Mouse (Mus musculus) kidney, embryonic 14.5 days (tissue): ENCODE results near the gene Swap70. TPM values are rescaled to one million over a fixed set of nuclear protein-coding genes. Genes with fewer than 3 reads are reported as not detected.

Source experiments
- ATAC-seq: fragments of 200-750 bp; cut with Nextera tagmentation; 2 replicates; pipeline ENCODE4 v1.8.0; 2017; ENCODE audit warnings: moderate number of reproducible peaks, mild to moderate bottlenecking, moderate TSS enrichment, moderate library complexity; ENCODE audit not compliant: low FRiP score, low TSS enrichment
- H3K27ac ChIP-seq: fragments of 300-500 bp; sonication (generic); 2 replicates; pipeline ENCODE4 v1.5.1; 2014; ENCODE audit warnings: low read depth, mild to moderate bottlenecking, low read length, moderate library complexity, mixed read lengths
- H3K27me3 ChIP-seq: fragments of 300-500 bp; sonication (generic); 2 replicates; pipeline ENCODE4 v1.6.1; 2014; ENCODE audit warnings: mild to moderate bottlenecking, low read length; ENCODE audit not compliant: control insufficient read depth, insufficient read depth
- H3K36me3 ChIP-seq: fragments of 300-500 bp; sonication (generic); 2 replicates; pipeline ENCODE4 v1.6.1; 2014; ENCODE audit warnings: low read length, mixed read lengths; ENCODE audit not compliant: control insufficient read depth, insufficient read depth
- H3K4me1 ChIP-seq: fragments of 300-500 bp; sonication (generic); 2 replicates; pipeline ENCODE4 v1.6.1; 2014; ENCODE audit warnings: low read length, mixed read lengths; ENCODE audit not compliant: control insufficient read depth, insufficient read depth
- H3K4me2 ChIP-seq: fragments of 300-500 bp; sonication (generic); replicated peaks from 2 replicates; pipeline ENCODE4 v1.6.1; 2014; ENCODE audit warnings: low read depth, mild to moderate bottlenecking, low read length
- H3K4me3 ChIP-seq: fragments of 300-500 bp; sonication (generic); 2 replicates; pipeline ENCODE4 v1.5.1; 2014; ENCODE audit warnings: mild to moderate bottlenecking, low read length
- H3K9ac ChIP-seq: fragments of 300-500 bp; sonication (generic); 2 replicates; pipeline ENCODE4 v1.6.1; 2014; ENCODE audit warnings: low read depth, mild to moderate bottlenecking, low read length, moderate library complexity
- H3K9me3 ChIP-seq: fragments of 300-500 bp; sonication (generic); 2 replicates; pipeline ENCODE4 v1.6.1; 2016; ENCODE audit warnings: low read length; ENCODE audit not compliant: control insufficient read depth
- WGBS: fragments of 180-500 bp; shearing (Covaris S2); extraction: QIAGEN DNeasy Blood & Tissue Kit; methylation state at CpG from one replicate; pipeline ENCODE4 v1.1.7; 2014; 5-methylcytosine and 5-hydroxymethylcytosine counted together
- polyA plus RNA-seq: library from polyadenylated mRNA; unstranded; fragments of >200 nt; fragmentation: Nextera tagmentation; extraction: Ambion mirVana; gene quantifications from 2 replicates; pipeline ENCODE4 v1.2.1, GENCODE M21; 2014

The Swap70 gene
- polyA plus RNA-seq, 1 experiment from 2014 or later: 30.3 TPM

DNA sequence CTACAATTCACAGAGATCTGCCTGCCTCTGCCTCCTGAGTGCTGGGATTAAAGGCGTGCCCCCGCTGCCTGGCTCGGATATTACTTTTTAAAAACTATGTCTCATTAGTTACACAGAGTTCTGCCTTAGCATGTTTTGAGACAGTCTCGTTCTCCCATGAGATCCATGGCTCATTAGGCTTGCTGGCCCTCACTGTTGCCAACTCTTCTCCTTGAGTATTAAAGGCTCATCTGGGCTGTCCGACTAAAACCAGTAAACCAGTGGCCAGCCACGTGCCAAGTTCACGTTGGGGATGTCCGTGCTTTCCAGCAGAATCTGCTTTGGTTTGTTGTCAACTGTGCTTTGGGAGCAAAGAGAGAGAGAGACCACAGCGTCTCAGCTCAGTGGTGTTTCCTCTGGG is 25.0 kb downstream of the Swap70 start:
- no peak overlapping the region for H3K4me2 ChIP-seq
- H3K36me3 ChIP-seq: no peaks in the 10 kb centered on the region
- WGBS: 92% methylated on average over 9 of the region's 9 CpGs
- H3K27me3 ChIP-seq: no peaks in the 10 kb centered on the region
- no peak overlapping the region for H3K4me3 ChIP-seq
- no peak overlapping the region for H3K27ac ChIP-seq
- H3K9ac ChIP-seq: no peak overlapping the region
- no peaks in the 10 kb centered on the region for H3K9me3 ChIP-seq
- no peaks in the 10 kb centered on the region for H3K4me1 ChIP-seq
- ATAC-seq: no peak

DNA sequence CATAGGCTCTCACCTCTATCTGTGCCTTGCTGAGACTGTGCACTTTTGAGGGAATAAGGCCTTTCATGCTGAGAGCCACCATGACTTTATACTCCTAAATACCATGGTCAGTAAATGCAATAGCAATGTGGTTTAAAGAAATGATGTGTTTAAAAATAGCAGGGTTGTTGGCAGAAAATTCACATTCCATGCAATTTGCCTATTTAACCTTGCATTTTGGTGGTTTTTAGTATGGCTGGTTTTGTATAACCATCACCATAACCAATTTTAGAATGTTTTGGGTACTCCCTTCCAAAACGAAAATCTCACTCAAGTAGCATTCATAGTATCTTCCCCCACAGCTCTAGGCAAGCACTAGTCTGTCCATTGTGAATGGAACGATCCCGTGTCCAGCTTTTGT is 26.3 kb downstream of the Swap70 start:
- Histone ChIP-seq H3K9me3 (no peaks in the 10 kb centered on the region), H3K27ac (no peak overlapping the region), H3K36me3 (0 out of 2 replicates have a peak, but pooled peaks cover 2% of the 10 kb centered on the region), H3K4me3 (no peak overlapping the region), H3K4me2 (no peak overlapping the region), H3K9ac (no peak overlapping the region), H3K4me1 (no peaks in the 10 kb centered on the region), H3K27me3 (no peaks in the 10 kb centered on the region)
- ATAC-seq: no peak
- WGBS: 95% methylated on average over 3 of the region's 3 CpGs

DNA sequence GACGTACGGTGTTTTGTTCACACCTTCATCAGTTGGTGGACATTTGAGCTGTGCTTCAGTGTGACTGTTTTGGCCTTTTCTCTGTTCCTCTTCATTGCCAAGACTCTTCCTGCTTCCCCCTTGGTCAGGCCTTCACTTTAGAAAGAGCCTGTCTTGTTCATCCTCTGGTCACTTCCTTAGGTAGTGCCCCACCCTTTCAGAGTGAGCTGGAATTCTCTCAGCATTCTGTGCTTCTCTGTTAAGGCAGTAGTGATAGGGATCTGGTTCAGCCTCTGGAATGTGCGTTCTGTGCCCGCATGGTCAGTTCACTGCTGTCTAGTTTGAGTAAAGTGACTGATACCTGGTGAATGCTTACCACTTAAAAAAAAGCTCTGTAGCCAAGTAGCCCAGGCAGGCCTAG is 27.2 kb downstream of the Swap70 start:
- no peaks in the 10 kb centered on the region for H3K27me3 ChIP-seq
- 0 out of 2 replicates have a peak, but pooled peaks cover 6% of the 10 kb centered on the region for H3K36me3 ChIP-seq
- H3K4me1 ChIP-seq: no peaks in the 10 kb centered on the region
- no peak overlapping the region for H3K9ac ChIP-seq
- no peak overlapping the region for H3K4me2 ChIP-seq
- WGBS: 85% methylated on average over 4 of the region's 4 CpGs
- H3K9me3 ChIP-seq: no peaks in the 10 kb centered on the region
- no peak overlapping the region for H3K27ac ChIP-seq
- H3K4me3 ChIP-seq: no peak overlapping the region
- no peak for ATAC-seq

DNA sequence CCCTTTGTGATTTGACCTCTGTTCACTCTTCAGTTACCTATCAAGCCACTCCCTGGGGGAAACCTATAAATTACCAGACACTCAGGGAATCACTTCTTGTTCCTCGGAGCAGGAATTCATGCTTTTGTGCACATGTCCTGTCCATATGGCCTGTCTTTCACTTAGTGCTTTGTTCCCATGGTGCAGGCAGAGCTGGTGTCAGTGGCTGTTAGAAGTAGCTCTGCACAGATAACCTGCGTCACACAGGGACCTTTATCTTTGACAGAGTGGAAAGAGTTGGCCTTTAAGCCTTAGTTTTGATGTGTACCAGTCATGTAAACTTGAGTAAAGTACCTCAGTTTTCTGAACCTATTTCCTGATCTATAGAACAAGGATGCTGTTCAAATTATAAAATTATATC is 32.4 kb downstream of the Swap70 start:
- ATAC-seq: no peak
- WGBS: 59% methylated on average over 2 of the region's 2 CpGs

DNA sequence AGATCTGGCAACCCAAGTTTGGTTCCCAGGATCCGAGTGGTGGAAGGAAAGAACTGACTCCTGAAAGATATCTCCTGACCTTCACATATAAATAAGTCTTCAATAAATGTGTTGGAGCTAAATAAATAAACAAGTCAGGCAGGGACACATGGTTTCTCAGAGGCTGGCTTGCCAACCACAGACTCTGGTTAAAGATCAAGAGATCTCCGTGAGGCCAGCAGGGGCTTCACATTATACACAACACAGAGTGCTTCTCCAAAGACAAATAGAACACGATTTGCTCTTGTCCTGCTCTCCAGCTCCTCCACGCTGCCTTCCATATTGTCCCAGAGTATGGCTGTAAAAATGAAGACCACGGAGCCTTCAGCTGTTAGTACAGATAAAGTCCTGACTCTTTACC is 32.9 kb downstream of the Swap70 start:
- Histone ChIP-seq H3K4me2 (no peak overlapping the region), H3K4me1 (peaks cover 3% of the 10 kb centered on the region; the same call in 1 of the 2 replicates)
- WGBS: 74% methylated on average over 5 of the region's 5 CpGs

More for the DNA sequence above, 32.4 kb downstream of the Swap70 start:
- Histone ChIP-seq H3K4me3 (no peak overlapping the region), H3K9ac (no peak overlapping the region), H3K9me3 (no peaks in the 10 kb centered on the region), H3K4me2 (no peak overlapping the region), H3K27ac (no peak overlapping the region), H3K27me3 (no peaks in the 10 kb centered on the region), H3K36me3 (peaks cover 9% of the 10 kb centered on the region; the same call in 1 of the 2 replicates), H3K4me1 (peaks cover 3% of the 10 kb centered on the region; the same call in 1 of the 2 replicates)

DNA sequence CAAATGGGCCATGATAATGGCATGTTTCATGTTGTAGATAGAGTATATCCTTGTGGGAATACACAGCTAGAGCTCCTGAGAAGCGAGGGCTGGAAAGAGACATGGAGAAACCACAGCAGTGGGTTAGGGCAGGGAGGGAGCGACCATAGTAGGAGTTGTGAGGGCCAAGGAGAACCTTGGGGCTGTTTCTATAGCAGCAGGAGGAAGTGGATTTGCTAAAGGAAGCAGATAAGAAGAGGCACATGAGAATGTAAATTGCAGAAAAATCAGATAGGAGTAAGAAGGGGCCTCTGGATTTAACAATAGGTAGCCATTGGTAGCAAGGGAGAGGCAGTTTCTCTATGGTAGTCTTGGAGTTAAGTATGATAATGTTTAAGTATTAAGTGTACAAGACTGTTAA is 35.5 kb downstream of the Swap70 start:
- no peak overlapping the region for H3K4me2 ChIP-seq
- H3K9me3 ChIP-seq: no peaks in the 10 kb centered on the region
- ATAC-seq: no peak
- peaks cover 9% of the 10 kb centered on the region; the same call in 1 of the 2 replicates for H3K36me3 ChIP-seq
- H3K27ac ChIP-seq: no peak overlapping the region
- H3K27me3 ChIP-seq: no peaks in the 10 kb centered on the region
- H3K4me3 ChIP-seq: no peak overlapping the region
- WGBS: 69% methylated on average over 2 of the region's 2 CpGs
- peaks cover 3% of the 10 kb centered on the region; the same call in 1 of the 2 replicates for H3K4me1 ChIP-seq
- H3K9ac ChIP-seq: no peak overlapping the region

More for the DNA sequence above, 32.9 kb downstream of the Swap70 start:
- Histone ChIP-seq H3K4me3 (no peak overlapping the region), H3K27ac (no peak overlapping the region), H3K9me3 (no peaks in the 10 kb centered on the region), H3K36me3 (peaks cover 9% of the 10 kb centered on the region; the same call in 1 of the 2 replicates), H3K27me3 (no peaks in the 10 kb centered on the region), H3K9ac (no peak overlapping the region)
- ATAC-seq: no peak

DNA sequence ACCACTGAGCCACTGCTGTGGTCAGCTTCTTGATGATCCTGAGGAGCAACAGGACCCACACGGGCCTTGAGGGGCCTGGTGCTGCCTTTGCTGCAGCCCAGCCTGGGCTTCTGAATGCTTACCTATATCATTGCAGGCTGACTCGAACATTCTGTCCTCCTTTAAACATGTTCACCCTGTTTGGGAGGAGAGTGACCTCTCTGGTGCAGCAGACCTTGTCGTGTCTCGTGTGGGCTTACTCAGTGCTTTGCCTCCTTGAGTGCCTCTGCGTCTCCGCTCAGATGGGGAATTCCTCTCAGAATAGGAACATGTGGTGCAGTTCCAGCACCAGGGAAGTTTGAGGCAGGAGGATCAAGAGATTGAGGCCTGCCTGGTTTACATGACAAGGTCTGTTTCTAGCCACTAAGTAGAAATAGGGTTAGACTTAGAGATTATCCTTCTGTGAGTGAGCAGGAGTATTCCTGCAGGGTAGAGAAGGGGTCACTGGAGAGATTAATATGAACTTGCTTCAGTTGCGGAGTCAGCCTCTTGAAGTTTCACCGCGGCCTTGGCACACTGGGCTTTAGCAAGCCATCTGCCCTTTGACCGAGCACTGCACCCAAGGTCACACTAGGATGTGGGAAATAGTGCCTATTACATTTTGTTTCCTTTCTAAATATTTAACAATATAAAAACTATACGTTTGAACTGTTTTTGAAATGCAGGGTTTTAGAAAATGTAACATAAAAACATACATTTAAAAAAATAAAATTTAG is 36.9 kb downstream of the Swap70 start:
- peaks cover 3% of the 10 kb centered on the region; the same call in 1 of the 2 replicates for H3K4me1 ChIP-seq
- H3K9ac ChIP-seq: no peak overlapping the region
- no peak overlapping the region for H3K4me2 ChIP-seq
- 0 out of 2 replicates have a peak, but pooled peaks have one; percentile 39 for ATAC-seq
- WGBS: 58% methylated on average over 11 of the region's 11 CpGs
- no peak overlapping the region for H3K4me3 ChIP-seq
- no peak overlapping the region for H3K27ac ChIP-seq
- peaks cover 4% of the 10 kb centered on the region; the same call in 1 of the 2 replicates for H3K36me3 ChIP-seq
- H3K27me3 ChIP-seq: no peaks in the 10 kb centered on the region
- H3K9me3 ChIP-seq: no peaks in the 10 kb centered on the region

DNA sequence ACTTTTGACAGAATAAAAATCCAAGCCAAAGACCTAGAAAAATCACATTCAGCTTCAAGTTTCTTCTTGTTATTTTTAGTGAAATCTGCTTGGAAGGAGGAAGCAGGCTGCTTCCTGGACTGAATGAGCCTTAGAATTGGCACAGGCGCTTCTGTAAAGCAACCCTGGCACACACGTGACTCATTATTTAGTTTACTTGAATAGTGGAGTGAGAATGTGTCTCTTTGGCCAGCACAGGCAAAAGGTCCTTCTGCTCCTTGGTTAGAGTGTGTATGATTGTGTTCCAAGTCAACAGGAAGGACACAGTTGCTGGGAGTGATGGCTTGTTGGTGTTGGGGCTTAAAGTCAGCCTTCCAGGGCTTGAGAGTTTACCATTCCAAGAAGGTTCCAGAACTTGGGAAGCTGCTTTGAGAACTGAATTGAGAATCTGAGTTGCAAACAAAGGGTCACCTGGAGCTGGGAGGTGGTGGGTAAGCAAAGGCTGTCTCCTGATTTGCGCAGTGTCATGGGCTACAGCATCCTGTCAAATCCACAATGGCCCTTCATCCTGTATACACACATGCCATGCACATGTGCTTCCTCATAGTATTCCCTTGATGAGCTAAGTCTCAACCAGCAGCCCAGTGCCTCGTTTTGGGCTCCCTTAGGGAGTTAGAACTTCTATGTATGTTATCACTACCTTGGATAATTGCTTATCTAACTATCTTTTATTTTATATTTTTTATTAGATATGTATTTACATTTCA is 38.6 kb downstream of the Swap70 start:
- WGBS: 78% methylated on average over 4 of the region's 4 CpGs
- Histone ChIP-seq H3K9me3 (no peaks in the 10 kb centered on the region), H3K9ac (no peak overlapping the region), H3K27ac (peak overlapping the region; percentile 63; the same call in 1 of the 2 replicates), H3K4me3 (no peak overlapping the region), H3K36me3 (no peaks in the 10 kb centered on the region), H3K27me3 (no peaks in the 10 kb centered on the region), H3K4me1 (peaks cover 3% of the 10 kb centered on the region; the same call in 1 of the 2 replicates), H3K4me2 (no peak overlapping the region)
- ATAC-seq: no peak

DNA sequence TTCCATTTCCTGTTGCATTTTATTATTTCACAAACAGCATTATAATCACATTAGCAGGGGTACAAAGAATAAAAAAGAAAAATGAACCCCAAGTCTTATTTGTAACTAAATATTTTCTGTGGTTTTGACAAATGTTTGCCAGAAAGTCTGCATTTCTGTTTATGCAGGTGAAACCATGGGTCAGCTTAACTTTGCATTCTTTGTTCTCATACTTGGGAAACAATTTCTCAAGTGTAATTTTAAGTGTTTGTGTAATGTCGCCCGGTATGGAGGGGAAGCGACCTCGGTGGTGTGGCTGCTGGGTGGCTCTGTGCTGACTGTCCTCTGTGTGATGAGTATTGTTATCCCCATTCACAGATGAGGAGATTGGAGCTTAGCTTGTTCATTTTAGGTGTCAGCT is 40.3 kb downstream of the Swap70 start:
- Histone ChIP-seq H3K27me3 (no peaks in the 10 kb centered on the region), H3K36me3 (no peaks in the 10 kb centered on the region), H3K9me3 (no peaks in the 10 kb centered on the region), H3K4me1 (peaks cover 3% of the 10 kb centered on the region; the same call in 1 of the 2 replicates), H3K27ac (no peak overlapping the region), H3K4me3 (no peak overlapping the region), H3K9ac (no peak overlapping the region), H3K4me2 (no peak overlapping the region)
- WGBS: 82% methylated on average over 4 of the region's 4 CpGs
- ATAC-seq: no peak
